18 mouse cellular contexts compared by ENCODE assay signal in the genomic region with DNA sequence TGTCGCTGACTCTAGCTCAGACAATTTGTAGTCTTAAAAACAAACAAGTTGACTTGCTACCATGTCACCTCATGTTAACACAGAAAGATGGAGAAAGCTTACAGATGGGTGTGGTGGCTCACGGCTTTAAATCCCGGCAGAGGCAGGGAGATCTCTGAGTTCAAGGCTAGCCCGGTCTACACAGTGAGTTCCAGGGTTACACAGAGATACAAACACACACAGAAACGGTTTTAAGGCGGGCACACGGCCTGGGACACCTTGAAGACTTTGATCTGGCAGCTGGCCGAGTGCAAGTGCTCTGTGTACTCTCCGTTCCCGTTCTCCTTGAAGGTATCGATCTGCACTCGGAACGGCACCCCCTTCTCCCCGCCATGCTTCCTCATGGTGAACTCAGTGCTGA.
"Had no signal": no experiment of that assay in that cellular context is flagged by ENCODE, and none has a peak within 500 bp of the region (broad histone marks: within the 10 kb centered on the region; RNA-seq: fewer than 3 reads in every experiment).

No protein-coding gene starts in this region.

- H3K27ac ChIP-seq: liver, embryonic 15.5 days; lung, embryonic 15.5 days; macrophage; midbrain, embryonic 13.5 days; midbrain, embryonic 15.5 days; neural tube, embryonic 12.5 days; stomach, embryonic 15.5 days; stomach, postnatal 0 days had no signal

- ATAC-seq: liver, postnatal 0 days; lung, postnatal 0 days; midbrain, embryonic 13.5 days; midbrain, embryonic 15.5 days had no signal

- H3K27me3 ChIP-seq: liver, embryonic 15.5 days; lung, embryonic 15.5 days; megakaryocyte, embryonic 14.5 days; midbrain, embryonic 13.5 days; midbrain, embryonic 15.5 days; neural tube, embryonic 12.5 days; stomach, embryonic 15.5 days had no signal

- H3K9ac ChIP-seq: liver, embryonic 15.5 days; liver, postnatal 0 days; lung, embryonic 15.5 days; midbrain, embryonic 13.5 days; midbrain, embryonic 15.5 days; neural tube, embryonic 12.5 days; stomach, embryonic 15.5 days had no signal

- DNase-seq: liver, postnatal 0 days; lung, adult 2 months; lung, postnatal 14 days; lung, postnatal 36 days; right cerebral cortex, postnatal 14 days; thymus, adult 2 months; thymus, postnatal 25 days had no signal

- H3K4me2 ChIP-seq: liver, embryonic 15.5 days; lung, embryonic 15.5 days; midbrain, embryonic 11.5 days; midbrain, embryonic 13.5 days; midbrain, embryonic 15.5 days; neural tube, embryonic 12.5 days; stomach, embryonic 15.5 days had no signal

- H3K4me3 ChIP-seq: liver, embryonic 15.5 days; lung, embryonic 15.5 days; megakaryocyte, embryonic 14.5 days; midbrain, embryonic 13.5 days; midbrain, embryonic 15.5 days; neural tube, embryonic 12.5 days; stomach, embryonic 15.5 days had no signal

- H3K4me1 ChIP-seq: liver, embryonic 15.5 days; lung, embryonic 15.5 days; midbrain, embryonic 13.5 days; midbrain, embryonic 15.5 days; neural tube, embryonic 12.5 days; stomach, embryonic 15.5 days had no signal

- H3K9me3 ChIP-seq: liver, embryonic 15.5 days; lung, embryonic 15.5 days; megakaryocyte, embryonic 14.5 days; midbrain, embryonic 13.5 days; midbrain, embryonic 15.5 days; neural tube, embryonic 12.5 days; stomach, embryonic 15.5 days had no signal
